Mouse (Mus musculus) liver, adult 2 months (tissue): ENCODE measurements around the gene Cic.

Source experiments
- CTCF ChIP-seq: fragments of 200-500 bp; IDR thresholded peaks from 2 replicates; pipeline ENCODE4 v1.5.1; 2011; ENCODE audit warnings: low read depth, low read length, control low read depth
- POLR2A ChIP-seq: fragments of 200-500 bp; IDR thresholded peaks from 2 replicates; pipeline ENCODE4 v1.6.1; 2011; ENCODE audit warnings: low read length, control low read depth; ENCODE audit not compliant: insufficient read depth; ENCODE audit errors: extremely low read depth

DNA sequence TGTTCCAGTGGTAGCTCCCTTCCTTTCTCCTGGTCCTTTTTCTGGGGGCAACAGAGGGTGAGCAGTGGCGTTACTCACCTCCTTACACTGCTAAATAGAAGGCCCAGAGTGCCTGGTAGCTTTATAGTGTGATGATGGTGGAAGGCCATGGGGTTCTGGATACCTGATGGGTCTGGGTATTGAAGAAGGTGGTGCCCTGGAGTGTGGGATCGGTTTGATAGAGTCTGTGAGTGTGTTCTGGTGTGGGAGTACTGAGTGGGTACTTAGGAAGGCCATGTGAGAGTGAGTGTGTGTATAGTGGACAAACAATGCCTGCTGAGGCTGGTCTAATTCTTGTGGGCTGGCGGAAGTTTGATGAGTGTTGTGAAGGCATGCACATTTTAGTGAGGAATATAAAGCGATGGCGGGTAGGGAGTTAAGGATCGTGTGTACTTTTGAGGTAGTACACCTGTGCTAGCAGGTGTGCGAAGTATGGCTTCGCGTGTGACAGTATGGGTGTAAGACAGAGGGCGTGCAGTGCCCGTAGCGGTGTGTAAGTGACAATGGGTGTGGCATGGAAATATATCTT, 13.7 kb downstream of the Cic start:
- TF ChIP-seq POLR2A (no peak), CTCF (no peak)
